Mouse (Mus musculus): Measurements from ENCODE around the gene Ky. TPM values are rescaled to one million over a fixed set of nuclear protein-coding genes. Genes with fewer than 3 reads are reported as not detected.
A peak's percentile ranks its signal among the peaks of the same experiment; 100 is the strongest.

The Ky gene
- total and polyA plus RNA-seq, 3 experiments: not detected

DNA sequence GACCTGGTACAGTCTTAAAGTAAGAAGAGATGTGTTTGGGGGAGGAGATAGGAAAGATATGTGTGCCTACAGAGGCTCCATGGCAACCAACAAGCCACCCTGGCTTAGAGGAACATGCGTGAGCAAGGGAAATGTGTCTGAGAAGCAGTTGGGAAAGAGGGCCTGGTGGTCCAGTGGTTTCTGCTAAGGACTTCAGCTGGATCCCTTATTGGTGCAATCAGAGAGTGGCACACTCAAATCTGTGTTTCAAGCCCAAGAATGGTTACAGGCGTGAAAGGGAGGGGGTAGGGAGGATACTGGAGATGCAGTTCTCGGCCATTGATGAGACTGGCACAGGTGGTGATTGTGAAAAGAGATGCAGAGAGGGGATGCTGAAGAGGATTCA lies 27.1 kb upstream of the Ky start:
- no peaks in the 10 kb centered on the region for H3K36me3 ChIP-seq (replicated peaks in 1 of 2; ENCODE audit: control insufficient read depth in 1 of 2, insufficient read depth in 1 of 2, low read length in 1 of 2)
- H3K9ac ChIP-seq (ENCODE audit: insufficient read depth, low read depth): no peak overlapping the region
- H3K4me2 ChIP-seq (ENCODE audit: insufficient read depth, low read depth, poor library complexity, severe bottlenecking): no peak overlapping the region
- H3K79me2 ChIP-seq (replicated peaks; ENCODE audit: control insufficient read depth, extremely low read depth, insufficient read depth, poor library complexity, severe bottlenecking): no peaks in the 10 kb centered on the region
- H3K27me3 ChIP-seq (replicated peaks): no peaks in the 10 kb centered on the region
- dilution Hi-C loops (cut with MboI; ENCODE audit: extremely low pct_ligation_motif_present, extremely low pct_unique_long_range_greater_than_20kb, low sequenced_read_pairs) (no loop called here), in situ Hi-C loops (cut with MboI; ENCODE audit: low pct_ligation_motif_present, low pct_unique_long_range_greater_than_20kb, low sequenced_read_pairs) (no loop called here)
- H3K4me3 ChIP-seq (replicated peaks in 1 of 3; ENCODE audit: low read depth in 2 of 3, low read length in 2 of 3, poor library complexity in 1 of 3): no peak overlapping the region
- peaks cover 32% of the 10 kb centered on the region for H3K9me3 ChIP-seq (replicated peaks; ENCODE audit: low read length)
- no peak for DNase-seq (ENCODE audit: extremely low read depth)
- TF ChIP-seq ZNF384 (IDR thresholded peaks at IDR 0.05; ENCODE audit: low read depth, low read length): no peak
- no peak for TF ChIP-seq UBTF (IDR thresholded peaks at IDR 0.05; ENCODE audit: low read depth, low read length)
- TF ChIP-seq ZC3H11A (IDR thresholded peaks at IDR 0.05; ENCODE audit: low read depth, low read length): no peak
- no peak for TF ChIP-seq TCF12 (IDR thresholded peaks at IDR 0.05; ENCODE audit: low read depth, low read length)
- TF ChIP-seq POLR2A (IDR thresholded peaks at IDR 0.05; ENCODE audit: low read depth, low read length): no peak
- TF ChIP-seq RAD21 (IDR thresholded peaks at IDR 0.05; ENCODE audit: low read depth, low read length): no peak
- no peak for TF ChIP-seq SMC3 (IDR thresholded peaks at IDR 0.05; ENCODE audit: low read depth, low read length)
- TF ChIP-seq E2F4 (IDR thresholded peaks at IDR 0.05; ENCODE audit: insufficient replicate concordance, low read depth, low read length): no peak
- H3K4me1 ChIP-seq (ENCODE audit: control insufficient read depth in 1 of 2, insufficient read depth in 2 of 2): no peaks in the 10 kb centered on the region
- no peak overlapping the region for H3K27ac ChIP-seq (ENCODE audit: insufficient read depth, low read depth)

DNA sequence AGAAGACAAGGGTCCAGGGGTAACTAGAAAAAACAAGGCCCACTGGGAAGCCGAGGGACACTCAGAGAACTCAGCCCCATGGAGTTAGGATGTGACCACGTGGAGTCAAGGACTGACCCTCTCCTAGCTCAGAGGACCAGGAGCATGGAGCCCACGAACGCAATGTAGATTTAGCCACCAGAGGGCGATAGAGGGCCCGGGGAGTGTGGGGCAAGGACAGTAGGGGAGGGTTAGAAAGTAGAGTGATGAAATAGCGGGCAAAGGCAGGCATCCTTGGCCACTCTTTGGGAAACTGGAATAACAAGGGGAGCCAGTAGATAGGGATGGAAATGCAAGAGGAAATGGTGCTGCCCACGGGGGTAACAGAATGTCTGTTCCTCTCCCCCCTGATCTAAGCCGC lies 26.5 kb upstream of the Ky start:
- H3K79me2 ChIP-seq (replicated peaks; ENCODE audit: control insufficient read depth, extremely low read depth, insufficient read depth, poor library complexity, severe bottlenecking): no peaks in the 10 kb centered on the region
- in situ Hi-C loops (cut with MboI; ENCODE audit: low pct_ligation_motif_present, low pct_unique_long_range_greater_than_20kb, low sequenced_read_pairs): no loop called here
- no peak overlapping the region for H3K4me2 ChIP-seq (ENCODE audit: insufficient read depth, low read depth, poor library complexity, severe bottlenecking)
- H3K9me3 ChIP-seq (replicated peaks; ENCODE audit: low read length): peaks cover 34% of the 10 kb centered on the region
- TF ChIP-seq SMC3 (IDR thresholded peaks at IDR 0.05; ENCODE audit: low read depth, low read length) (peak; percentile 48), CTCF (conservative IDR thresholded peaks at IDR 0.05 in 1 of 2, IDR thresholded peaks at IDR 0.05 in 1 of 2; ENCODE audit: low read depth in 2 of 2, low read length in 2 of 2) (peak; percentile 22 to 49; a peak in 2 of 4 replicates), RAD21 (IDR thresholded peaks at IDR 0.05; ENCODE audit: low read depth, low read length) (peak; percentile 20), MAX (IDR thresholded peaks at IDR 0.05; ENCODE audit: low read length) (no peak)
- no peaks in the 10 kb centered on the region for H3K4me1 ChIP-seq (ENCODE audit: control insufficient read depth in 1 of 2, insufficient read depth in 2 of 2)
- no peak overlapping the region for H3K9ac ChIP-seq (ENCODE audit: insufficient read depth, low read depth)
- H3K27me3 ChIP-seq (replicated peaks): no peaks in the 10 kb centered on the region
- DNase-seq (ENCODE audit: extremely low read depth): peak; percentile 29
- H3K27ac ChIP-seq (ENCODE audit: insufficient read depth, low read depth): no peak overlapping the region
- dilution Hi-C loops (cut with MboI; ENCODE audit: extremely low pct_ligation_motif_present, extremely low pct_unique_long_range_greater_than_20kb, low sequenced_read_pairs): no loop called here
- no peaks in the 10 kb centered on the region for H3K36me3 ChIP-seq (replicated peaks in 1 of 2; ENCODE audit: control insufficient read depth in 1 of 2, insufficient read depth in 1 of 2, low read length in 1 of 2)
- H3K4me3 ChIP-seq (replicated peaks in 1 of 3; ENCODE audit: low read depth in 2 of 3, low read length in 2 of 3, poor library complexity in 1 of 3): no peak overlapping the region

DNA sequence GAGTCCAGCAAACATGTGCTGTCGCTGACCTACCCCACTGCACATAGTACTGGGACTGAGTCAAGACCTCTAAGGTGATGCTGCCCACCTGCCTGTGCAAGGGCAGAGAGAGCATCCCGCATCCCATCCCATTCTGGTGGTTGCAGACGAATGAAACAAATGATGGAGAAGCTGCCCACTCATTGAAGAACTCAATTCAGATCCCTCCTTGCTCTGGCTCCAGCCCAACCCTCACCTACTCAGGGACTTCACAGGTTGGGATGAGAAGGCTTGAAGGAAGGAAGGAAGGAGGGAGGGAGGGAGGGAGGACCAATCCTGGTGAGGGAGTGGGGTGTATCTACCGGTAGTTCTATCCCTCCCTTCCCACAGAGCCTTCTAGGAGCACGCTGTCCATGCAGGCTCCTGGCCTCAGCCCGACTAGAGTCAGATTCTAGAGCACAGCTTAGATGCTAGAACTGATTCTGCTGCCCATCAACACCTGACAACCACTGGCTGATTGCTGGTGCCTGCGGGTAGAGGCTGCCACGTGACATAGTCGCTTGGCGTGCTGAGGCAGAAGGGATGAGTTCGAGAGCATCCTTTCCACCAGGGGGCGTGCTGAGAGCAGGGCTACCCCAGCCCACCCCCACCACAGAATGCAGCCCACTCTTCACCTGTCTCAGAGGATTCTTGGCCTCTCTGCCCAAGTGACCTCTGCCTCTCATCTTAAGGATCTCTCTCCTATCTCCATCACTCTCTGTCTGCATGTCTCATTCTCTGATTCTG lies 13.3 kb upstream of the Ky start:
- Histone ChIP-seq H3K4me2 (ENCODE audit: insufficient read depth, low read depth, poor library complexity, severe bottlenecking) (no peak overlapping the region), H3K27ac (ENCODE audit: insufficient read depth, low read depth) (no peak overlapping the region), H3K36me3 (replicated peaks in 1 of 2; ENCODE audit: control insufficient read depth in 1 of 2, insufficient read depth in 1 of 2, low read length in 1 of 2) (no peaks in the 10 kb centered on the region), H3K4me3 (replicated peaks in 1 of 3; ENCODE audit: low read depth in 2 of 3, low read length in 2 of 3, poor library complexity in 1 of 3) (no peak overlapping the region), H3K79me2 (replicated peaks; ENCODE audit: control insufficient read depth, extremely low read depth, insufficient read depth, poor library complexity, severe bottlenecking) (no peaks in the 10 kb centered on the region), H3K27me3 (replicated peaks) (no peaks in the 10 kb centered on the region), H3K9me3 (replicated peaks; ENCODE audit: low read length) (peaks cover 65% of the 10 kb centered on the region), H3K4me1 (ENCODE audit: control insufficient read depth in 1 of 2, insufficient read depth in 2 of 2) (no peaks in the 10 kb centered on the region), H3K9ac (ENCODE audit: insufficient read depth, low read depth) (no peak overlapping the region)
- in situ Hi-C loops (cut with MboI; ENCODE audit: low pct_ligation_motif_present, low pct_unique_long_range_greater_than_20kb, low sequenced_read_pairs): no loop called here
- dilution Hi-C loops (cut with MboI; ENCODE audit: extremely low pct_ligation_motif_present, extremely low pct_unique_long_range_greater_than_20kb, low sequenced_read_pairs): no loop called here
- TF ChIP-seq ELF1 (IDR thresholded peaks at IDR 0.05; ENCODE audit: low read depth, low read length) (no peak), SIN3A (IDR thresholded peaks at IDR 0.05; ENCODE audit: low read length) (no peak)
- DNase-seq (ENCODE audit: extremely low read depth): no peak

Measured in CH12.LX (cell line).